Mouse (Mus musculus): ENCODE measurements around the gene Tlr5. TPM values are rescaled to one million over a fixed set of nuclear protein-coding genes. Genes with fewer than 3 reads are reported as not detected.
A peak's percentile ranks its signal among the peaks of the same experiment; 100 is the strongest.

Tlr5 gene
- polyA plus RNA-seq, 1 experiment, result 0.86 TPM

- DNase-seq (ENCODE audit: extremely low spot score in 1 of 2, low spot score in 1 of 2), result peak; percentile 59 to 92
Measured at GRCm38 (mm10) chr1:182951298-182951697, 3.3 kb upstream of the Tlr5 start.

- no peak for DNase-seq (ENCODE audit: extremely low spot score in 1 of 2, low spot score in 1 of 2)
Measured at GRCm38 (mm10) chr1:182953165-182953564, 1.4 kb upstream of the Tlr5 start.

- no peak for DNase-seq (ENCODE audit: extremely low spot score in 1 of 2, low spot score in 1 of 2)
Measured at GRCm38 (mm10) chr1:182953667-182954066, 921 bp upstream of the Tlr5 start.

- no peak for DNase-seq (ENCODE audit: extremely low spot score in 1 of 2, low spot score in 1 of 2)
Measured at GRCm38 (mm10) chr1:182955047-182955620, 546 bp downstream of the Tlr5 start.

GRCm38 (mm10) chr1:182956186-182956960 is 1.8 kb downstream of the Tlr5 start:
- DNase-seq (ENCODE audit: extremely low spot score in 1 of 2, low spot score in 1 of 2), result no peak

- DNase-seq (ENCODE audit: extremely low spot score in 1 of 2, low spot score in 1 of 2), result no peak
Measured at GRCm38 (mm10) chr1:182957001-182957757, 2.6 kb downstream of the Tlr5 start.

- DNase-seq (ENCODE audit: extremely low spot score in 1 of 2, low spot score in 1 of 2), result no peak
Measured at GRCm38 (mm10) chr1:182957826-182958544, 3.4 kb downstream of the Tlr5 start.

- DNase-seq (ENCODE audit: extremely low spot score in 1 of 2, low spot score in 1 of 2), result no peak
Measured at GRCm38 (mm10) chr1:182958824-182959223, 4.2 kb downstream of the Tlr5 start.

- DNase-seq (ENCODE audit: extremely low spot score in 1 of 2, low spot score in 1 of 2), result no peak
Measured at GRCm38 (mm10) chr1:182959251-182959691, 4.7 kb downstream of the Tlr5 start.

- DNase-seq (ENCODE audit: extremely low spot score in 1 of 2, low spot score in 1 of 2), result peak; percentile 44 to 87
Measured at GRCm38 (mm10) chr1:182959811-182960455, 5.3 kb downstream of the Tlr5 start.

GRCm38 (mm10) chr1:182961076-182961475 is 6.5 kb downstream of the Tlr5 start:
- no peak for DNase-seq (ENCODE audit: extremely low spot score in 1 of 2, low spot score in 1 of 2)

- DNase-seq (ENCODE audit: extremely low spot score in 1 of 2, low spot score in 1 of 2), result no peak
Measured at GRCm38 (mm10) chr1:182963329-182963728, 8.7 kb downstream of the Tlr5 start.

GRCm38 (mm10) chr1:182964855-182965466 is 10.4 kb downstream of the Tlr5 start:
- DNase-seq (ENCODE audit: extremely low spot score in 1 of 2, low spot score in 1 of 2), result no peak

GRCm38 (mm10) chr1:182968732-182969131 is 14.1 kb downstream of the Tlr5 start:
- DNase-seq (ENCODE audit: extremely low spot score in 1 of 2, low spot score in 1 of 2), result no peak

- peak in 1 of 2 experiments; percentile 56 for DNase-seq (ENCODE audit: extremely low spot score in 1 of 2, low spot score in 1 of 2)
Measured at GRCm38 (mm10) chr1:182972240-182972639, 17.7 kb downstream of the Tlr5 start.

GRCm38 (mm10) chr1:182974826-182975225 is 20.2 kb downstream of the Tlr5 start:
- no peak for DNase-seq (ENCODE audit: extremely low spot score in 1 of 2, low spot score in 1 of 2)

GRCm38 (mm10) chr1:182980702-182981101 is 26.1 kb downstream of the Tlr5 start:
- DNase-seq (ENCODE audit: extremely low spot score in 1 of 2, low spot score in 1 of 2), result no peak

- peak; percentile 71 to 91 for DNase-seq (ENCODE audit: extremely low spot score in 1 of 2, low spot score in 1 of 2)
Measured at GRCm38 (mm10) chr1:182982995-182983394, 28.4 kb downstream of the Tlr5 start.

- DNase-seq (ENCODE audit: extremely low spot score in 1 of 2, low spot score in 1 of 2), result no peak
Measured at GRCm38 (mm10) chr1:182983496-182984127, 29.0 kb downstream of the Tlr5 start.

Data from frontal cortex, adult 2 months (tissue).